Mouse (Mus musculus): ENCODE measurements around the gene Gmeb2.

- TF ChIP-seq CHD2 (IDR thresholded peaks at IDR 0.05; ENCODE audit: low read depth, low read length) (no peak), HCFC1 (IDR thresholded peaks at IDR 0.05; ENCODE audit: borderline replicate concordance, insufficient read depth, low read length) (no peak), MAFK (IDR thresholded peaks at IDR 0.05; ENCODE audit: insufficient read depth, low read depth, low read length) (no peak), ZNF384 (IDR thresholded peaks at IDR 0.05; ENCODE audit: low read depth, low read length) (no peak), ZC3H11A (IDR thresholded peaks at IDR 0.05; ENCODE audit: borderline replicate concordance, low read depth, low read length) (no peak)
Observed at GRCm38 (mm10) chr2:181249217-181249616, 38.6 kb downstream of the Gmeb2 start.

All from ES-E14 (cell line).